Mouse (Mus musculus) liver, embryonic 13.5 days (tissue): ENCODE measurements around the gene Grhpr. TPM values are rescaled to one million over a fixed set of nuclear protein-coding genes. Genes with fewer than 3 reads are reported as not detected.
"Not testable (repeated sequence)": the region's sequence is repeated elsewhere in the genome, so short reads cannot be mapped to it uniquely, and the experiment has no call there.

Source experiments
- ATAC-seq: fragments of 200-750 bp; cut with Nextera tagmentation; 2 replicates; pipeline ENCODE4 v1.8.0; 2017; ENCODE audit warnings: low read depth, mild to moderate bottlenecking, moderate number of reproducible peaks, moderate library complexity
- DNase-seq: peaks from one replicate; pipeline ENCODE4 v3.0.0; 2022
- H3K27ac ChIP-seq: fragments of 300-500 bp; sonication (generic); 2 replicates; pipeline ENCODE4 v1.5.1; 2015; ENCODE audit warnings: moderate library complexity, mild to moderate bottlenecking, inconsistent platforms
- H3K27me3 ChIP-seq: fragments of 300-500 bp; sonication (generic); 2 replicates; pipeline ENCODE4 v1.6.1; 2015; ENCODE audit warnings: mild to moderate bottlenecking, inconsistent platforms
- H3K36me3 ChIP-seq: fragments of 300-500 bp; sonication (generic); 2 replicates; pipeline ENCODE4 v1.6.1; 2015; ENCODE audit warnings: mild to moderate bottlenecking, inconsistent platforms
- H3K4me1 ChIP-seq: fragments of 300-500 bp; sonication (generic); replicated peaks from 2 replicates; pipeline ENCODE4 v1.6.1; 2015; ENCODE audit warnings: inconsistent platforms
- H3K4me2 ChIP-seq: fragments of 300-500 bp; sonication (generic); 2 replicates; pipeline ENCODE4 v1.6.1; 2015; ENCODE audit warnings: inconsistent platforms, mild to moderate bottlenecking, moderate library complexity
- H3K4me3 ChIP-seq: fragments of 300-500 bp; sonication (generic); replicated peaks from 2 replicates; pipeline ENCODE4 v1.5.1; 2015; ENCODE audit warnings: mild to moderate bottlenecking, inconsistent platforms
- H3K9ac ChIP-seq: fragments of 300-500 bp; sonication (generic); 2 replicates; pipeline ENCODE4 v1.6.1; 2015; ENCODE audit warnings: mild to moderate bottlenecking, inconsistent platforms
- H3K9me3 ChIP-seq: fragments of 300-500 bp; sonication (generic); replicated peaks from 2 replicates; pipeline ENCODE4 v1.6.1; 2016; ENCODE audit warnings: inconsistent platforms
- WGBS: fragments of 180-500 bp; shearing (Covaris S2); methylation state at CpG from one replicate; pipeline ENCODE4 v1.1.7; 2015; ENCODE audit not compliant: insufficient replicate concordance; 5-methylcytosine and 5-hydroxymethylcytosine counted together
- polyA plus RNA-seq: library from polyadenylated mRNA; unstranded; fragments of >200 nt; fragmentation: Nextera tagmentation; extraction: Ambion mirVana; gene quantifications from 2 replicates; pipeline ENCODE4 v1.2.1, GENCODE M21; 2015

The Grhpr gene
- 92.2 and 95.0 TPM in 2 replicates for polyA plus RNA-seq

- peak; percentile 79 for DNase-seq
- WGBS: 1% methylated on average over 40 of the region's 40 CpGs
- H3K27ac ChIP-seq: peak within 1 kb of the TSS; percentile 89
- H3K36me3 ChIP-seq: peaks cover 29% of the 10 kb centered on the region
- no peaks in the 10 kb centered on the region for H3K9me3 ChIP-seq
- no peaks in the 10 kb centered on the region for H3K27me3 ChIP-seq
- peaks cover 56% of the 10 kb centered on the region for H3K4me1 ChIP-seq
- peak within 1 kb of the TSS; percentile 92 for H3K9ac ChIP-seq
- peak; percentile 92 for ATAC-seq
- H3K4me2 ChIP-seq: peak within 1 kb of the TSS; percentile 96
- H3K4me3 ChIP-seq: peak within 1 kb of the TSS; percentile 84
Measured at GRCm38 (mm10) chr4:44981280-44981973, at the start of gene Grhpr. Grhpr (plus strand) TSS chr4:44981395.

- no peaks in the 10 kb centered on the region for H3K4me1 ChIP-seq
- H3K9ac ChIP-seq: no peak overlapping the region
- no peaks in the 10 kb centered on the region for H3K27me3 ChIP-seq
- H3K36me3 ChIP-seq: peaks cover 36% of the 10 kb centered on the region
- H3K9me3 ChIP-seq: no peaks in the 10 kb centered on the region
- no peak overlapping the region for H3K4me2 ChIP-seq
- DNase-seq (no peak), ATAC-seq (no peak)
- 84% methylated on average over 6 of the region's 6 CpGs for WGBS
- no peak overlapping the region for H3K4me3 ChIP-seq
- H3K27ac ChIP-seq: no peak overlapping the region
Measured at GRCm38 (mm10) chr4:44931732-44932131, 49.5 kb upstream of the Grhpr start.

GRCm38 (mm10) chr4:44938359-44939340 lies 42.5 kb upstream of the Grhpr start:
- ATAC-seq (no peak), DNase-seq (no peak)
- Histone ChIP-seq H3K4me3 (no peak overlapping the region), H3K4me1 (0 out of 2 replicates have a peak, but pooled peaks cover 8% of the 10 kb centered on the region), H3K27ac (no peak overlapping the region), H3K9me3 (no peaks in the 10 kb centered on the region), H3K27me3 (no peaks in the 10 kb centered on the region), H3K9ac (no peak overlapping the region), H3K4me2 (no peak overlapping the region), H3K36me3 (peaks cover 5% of the 10 kb centered on the region; the same call in 1 of the 2 replicates)
- 60% methylated on average over 8 of the region's 8 CpGs for WGBS

- no peak overlapping the region for H3K27ac ChIP-seq
- 75% methylated on average over 14 of the region's 14 CpGs for WGBS
Measured at GRCm38 (mm10) chr4:44939576-44940249, 41.5 kb upstream of the Grhpr start.

GRCm38 (mm10) chr4:44940286-44940685 lies 40.9 kb upstream of the Grhpr start:
- WGBS: 59% methylated on average over 9 of the region's 9 CpGs
- ATAC-seq (0 out of 2 replicates have a peak, but pooled peaks have one; percentile 12), DNase-seq (no peak)
- Histone ChIP-seq H3K4me3 (no peak overlapping the region), H3K4me2 (no peak overlapping the region), H3K27ac (no peak overlapping the region), H3K9me3 (no peaks in the 10 kb centered on the region), H3K9ac (no peak overlapping the region), H3K36me3 (no peaks in the 10 kb centered on the region), H3K27me3 (no peaks in the 10 kb centered on the region), H3K4me1 (0 out of 2 replicates have a peak, but pooled peaks cover 8% of the 10 kb centered on the region)

More at GRCm38 (mm10) chr4:44939576-44940249, 41.5 kb upstream of the Grhpr start:
- ATAC-seq: no peak
- no peak for DNase-seq
- no peaks in the 10 kb centered on the region for H3K27me3 ChIP-seq
- H3K4me2 ChIP-seq: no peak overlapping the region
- 0 out of 2 replicates have a peak, but pooled peaks cover 8% of the 10 kb centered on the region for H3K4me1 ChIP-seq
- H3K36me3 ChIP-seq: no peaks in the 10 kb centered on the region
- no peak overlapping the region for H3K9ac ChIP-seq
- H3K9me3 ChIP-seq: no peaks in the 10 kb centered on the region
- no peak overlapping the region for H3K4me3 ChIP-seq

- ATAC-seq: no peak
- no peak for DNase-seq
- Histone ChIP-seq H3K27ac (no peak overlapping the region), H3K4me3 (no peak overlapping the region), H3K4me1 (0 out of 2 replicates have a peak, but pooled peaks cover 8% of the 10 kb centered on the region), H3K36me3 (no peaks in the 10 kb centered on the region), H3K4me2 (no peak overlapping the region), H3K9me3 (no peaks in the 10 kb centered on the region), H3K27me3 (no peaks in the 10 kb centered on the region), H3K9ac (no peak overlapping the region)
- 15% methylated on average over 1 of the region's 1 CpGs for WGBS
Measured at GRCm38 (mm10) chr4:44942237-44942636, 39.0 kb upstream of the Grhpr start.

GRCm38 (mm10) chr4:44943480-44943879 lies 37.7 kb upstream of the Grhpr start:
- no peaks in the 10 kb centered on the region for H3K36me3 ChIP-seq
- H3K4me3 ChIP-seq: no peak overlapping the region
- H3K9me3 ChIP-seq: no peaks in the 10 kb centered on the region
- no peaks in the 10 kb centered on the region for H3K27me3 ChIP-seq
- no peak overlapping the region for H3K27ac ChIP-seq
- 69% methylated on average over 6 of the region's 6 CpGs for WGBS
- H3K4me1 ChIP-seq: 0 out of 2 replicates have a peak, but pooled peaks cover 8% of the 10 kb centered on the region
- no peak overlapping the region for H3K4me2 ChIP-seq
- DNase-seq (no peak), ATAC-seq (no peak)
- no peak overlapping the region for H3K9ac ChIP-seq

- Histone ChIP-seq H3K9ac (no peak overlapping the region), H3K4me2 (no peak overlapping the region), H3K36me3 (no peaks in the 10 kb centered on the region), H3K9me3 (no peaks in the 10 kb centered on the region), H3K27ac (no peak overlapping the region), H3K27me3 (no peaks in the 10 kb centered on the region), H3K4me3 (no peak overlapping the region), H3K4me1 (0 out of 2 replicates have a peak, but pooled peaks cover 8% of the 10 kb centered on the region)
- ATAC-seq: no peak
- DNase-seq: no peak
- WGBS: 61% methylated on average over 10 of the region's 10 CpGs
Measured at GRCm38 (mm10) chr4:44944426-44945075, 36.6 kb upstream of the Grhpr start.

GRCm38 (mm10) chr4:44946126-44946525 lies 35.1 kb upstream of the Grhpr start:
- not testable (repeated sequence) for H3K36me3 ChIP-seq, H3K4me3 ChIP-seq, ATAC-seq, DNase-seq, H3K9ac ChIP-seq, H3K4me2 ChIP-seq, H3K4me1 ChIP-seq, H3K27me3 ChIP-seq, H3K9me3 ChIP-seq, H3K27ac ChIP-seq
- WGBS: 81% methylated on average over 2 of the region's 2 CpGs

- Histone ChIP-seq H3K9ac (no peak overlapping the region), H3K4me3 (no peak overlapping the region), H3K4me2 (no peak overlapping the region), H3K27me3 (no peaks in the 10 kb centered on the region), H3K27ac (no peak overlapping the region), H3K9me3 (no peaks in the 10 kb centered on the region), H3K4me1 (0 out of 2 replicates have a peak, but pooled peaks cover 3% of the 10 kb centered on the region), H3K36me3 (no peaks in the 10 kb centered on the region)
- no peak for ATAC-seq
- 71% methylated on average over 5 of the region's 5 CpGs for WGBS
- DNase-seq: no peak
Measured at GRCm38 (mm10) chr4:44947464-44947863, 33.7 kb upstream of the Grhpr start.
